Mouse (Mus musculus): ENCODE measurements around the gene Stk35. TPM values are rescaled to one million over a fixed set of nuclear protein-coding genes. Genes with fewer than 3 reads are reported as not detected.
"Not testable (repeated sequence)": the region's sequence is repeated elsewhere in the genome, so short reads cannot be mapped to it uniquely, and the experiment has no call there.

The Stk35 gene
- polyA plus RNA-seq, 1 experiment from 2014 or later: 13.7 TPM

GRCm38 (mm10) chr2:129845826-129846225, 45.5 kb downstream of the Stk35 start:
- ATAC-seq (ENCODE audit: low read depth) (no peak), DNase-seq (ENCODE audit: low spot score) (no peak)
- H3K36me3 ChIP-seq (ENCODE audit: control insufficient read depth, insufficient read depth, low read length): no peaks in the 10 kb centered on the region

GRCm38 (mm10) chr2:129846501-129846900, 46.2 kb downstream of the Stk35 start:
- Histone ChIP-seq H3K4me1 (ENCODE audit: control insufficient read depth, insufficient read depth, low read length) (no peaks in the 10 kb centered on the region), H3K27me3 (replicated peaks; ENCODE audit: control insufficient read depth, insufficient read depth, low read length) (no peaks in the 10 kb centered on the region), H3K9ac (ENCODE audit: low read depth, low read length) (no peak overlapping the region), H3K27ac (replicated peaks; ENCODE audit: low read depth, low read length) (no peak overlapping the region), H3K9me3 (ENCODE audit: control insufficient read depth, low read length) (no peaks in the 10 kb centered on the region), H3K36me3 (ENCODE audit: control insufficient read depth, insufficient read depth, low read length) (no peaks in the 10 kb centered on the region), H3K4me2 (ENCODE audit: low read depth, low read length) (no peak overlapping the region), H3K4me3 (ENCODE audit: low read depth, low read length) (no peak overlapping the region)
- ATAC-seq (ENCODE audit: low read depth): no peak
- 83% methylated on average over 2 of the region's 2 CpGs for WGBS
- DNase-seq (ENCODE audit: low spot score): no peak

More at GRCm38 (mm10) chr2:129845826-129846225, 45.5 kb downstream of the Stk35 start:
- 74% methylated on average over 3 of the region's 3 CpGs for WGBS
- Histone ChIP-seq H3K27me3 (replicated peaks; ENCODE audit: control insufficient read depth, insufficient read depth, low read length) (no peaks in the 10 kb centered on the region), H3K27ac (replicated peaks; ENCODE audit: low read depth, low read length) (no peak overlapping the region), H3K4me2 (ENCODE audit: low read depth, low read length) (no peak overlapping the region), H3K4me1 (ENCODE audit: control insufficient read depth, insufficient read depth, low read length) (no peaks in the 10 kb centered on the region), H3K4me3 (ENCODE audit: low read depth, low read length) (no peak overlapping the region), H3K9ac (ENCODE audit: low read depth, low read length) (no peak overlapping the region), H3K9me3 (ENCODE audit: control insufficient read depth, low read length) (no peaks in the 10 kb centered on the region)

- not testable (repeated sequence) for DNase-seq (ENCODE audit: low spot score); H3K4me1 ChIP-seq (ENCODE audit: control insufficient read depth, insufficient read depth, low read length); H3K27me3 ChIP-seq (replicated peaks; ENCODE audit: control insufficient read depth, insufficient read depth, low read length); H3K9ac ChIP-seq (ENCODE audit: low read depth, low read length); H3K27ac ChIP-seq (replicated peaks; ENCODE audit: low read depth, low read length); H3K36me3 ChIP-seq (ENCODE audit: control insufficient read depth, insufficient read depth, low read length); H3K9me3 ChIP-seq (ENCODE audit: control insufficient read depth, low read length); H3K4me2 ChIP-seq (ENCODE audit: low read depth, low read length); ATAC-seq (ENCODE audit: low read depth); H3K4me3 ChIP-seq (ENCODE audit: low read depth, low read length)
- WGBS: 89% methylated on average over 3 of the region's 3 CpGs
Observed at GRCm38 (mm10) chr2:129849078-129849477, 48.8 kb downstream of the Stk35 start.

GRCm38 (mm10) chr2:129851512-129851911, 51.2 kb downstream of the Stk35 start:
- H3K4me2 ChIP-seq (ENCODE audit: low read depth, low read length): no peak overlapping the region
- 64% methylated on average over 4 of the region's 4 CpGs for WGBS
- H3K27ac ChIP-seq (replicated peaks; ENCODE audit: low read depth, low read length): no peak overlapping the region
- ATAC-seq (ENCODE audit: low read depth): no peak
- H3K9ac ChIP-seq (ENCODE audit: low read depth, low read length): no peak overlapping the region
- H3K4me3 ChIP-seq (ENCODE audit: low read depth, low read length): no peak overlapping the region
- H3K9me3 ChIP-seq (ENCODE audit: control insufficient read depth, low read length): no peaks in the 10 kb centered on the region
- peak; percentile 27 for DNase-seq (ENCODE audit: low spot score)
- no peaks in the 10 kb centered on the region for H3K4me1 ChIP-seq (ENCODE audit: control insufficient read depth, insufficient read depth, low read length)
- no peaks in the 10 kb centered on the region for H3K27me3 ChIP-seq (replicated peaks; ENCODE audit: control insufficient read depth, insufficient read depth, low read length)
- no peaks in the 10 kb centered on the region for H3K36me3 ChIP-seq (ENCODE audit: control insufficient read depth, insufficient read depth, low read length)

- DNase-seq (ENCODE audit: low spot score) (no peak), ATAC-seq (ENCODE audit: low read depth) (no peak)
- H3K4me3 ChIP-seq (ENCODE audit: low read depth, low read length): no peak overlapping the region
- H3K4me1 ChIP-seq (ENCODE audit: control insufficient read depth, insufficient read depth, low read length): no peaks in the 10 kb centered on the region
- H3K9me3 ChIP-seq (ENCODE audit: control insufficient read depth, low read length): no peaks in the 10 kb centered on the region
- no peak overlapping the region for H3K27ac ChIP-seq (replicated peaks; ENCODE audit: low read depth, low read length)
- no peaks in the 10 kb centered on the region for H3K27me3 ChIP-seq (replicated peaks; ENCODE audit: control insufficient read depth, insufficient read depth, low read length)
- 81% methylated on average over 5 of the region's 5 CpGs for WGBS
- H3K4me2 ChIP-seq (ENCODE audit: low read depth, low read length): no peak overlapping the region
- H3K36me3 ChIP-seq (ENCODE audit: control insufficient read depth, insufficient read depth, low read length): no peaks in the 10 kb centered on the region
- no peak overlapping the region for H3K9ac ChIP-seq (ENCODE audit: low read depth, low read length)
Observed at GRCm38 (mm10) chr2:129863256-129863655, 62.9 kb downstream of the Stk35 start.

GRCm38 (mm10) chr2:129864958-129865357, 64.6 kb downstream of the Stk35 start:
- ATAC-seq (ENCODE audit: low read depth) (peak; percentile 47; the same call in 1 of the 2 replicates), DNase-seq (ENCODE audit: low spot score) (no peak)
- Histone ChIP-seq H3K27me3 (replicated peaks; ENCODE audit: control insufficient read depth, insufficient read depth, low read length) (no peaks in the 10 kb centered on the region), H3K4me1 (ENCODE audit: control insufficient read depth, insufficient read depth, low read length) (no peaks in the 10 kb centered on the region), H3K4me3 (ENCODE audit: low read depth, low read length) (no peak overlapping the region), H3K9ac (ENCODE audit: low read depth, low read length) (no peak overlapping the region), H3K27ac (replicated peaks; ENCODE audit: low read depth, low read length) (no peak overlapping the region), H3K4me2 (ENCODE audit: low read depth, low read length) (no peak overlapping the region), H3K9me3 (ENCODE audit: control insufficient read depth, low read length) (no peaks in the 10 kb centered on the region), H3K36me3 (ENCODE audit: control insufficient read depth, insufficient read depth, low read length) (no peaks in the 10 kb centered on the region)
- WGBS: 60% methylated on average over 3 of the region's 3 CpGs

- Histone ChIP-seq H3K9ac (ENCODE audit: low read depth, low read length) (no peak overlapping the region), H3K36me3 (ENCODE audit: control insufficient read depth, insufficient read depth, low read length) (no peaks in the 10 kb centered on the region), H3K4me2 (ENCODE audit: low read depth, low read length) (no peak overlapping the region), H3K27ac (replicated peaks; ENCODE audit: low read depth, low read length) (no peak overlapping the region), H3K4me3 (ENCODE audit: low read depth, low read length) (no peak overlapping the region), H3K9me3 (ENCODE audit: control insufficient read depth, low read length) (no peaks in the 10 kb centered on the region), H3K4me1 (ENCODE audit: control insufficient read depth, insufficient read depth, low read length) (no peaks in the 10 kb centered on the region), H3K27me3 (replicated peaks; ENCODE audit: control insufficient read depth, insufficient read depth, low read length) (no peaks in the 10 kb centered on the region)
- ATAC-seq (ENCODE audit: low read depth) (no peak), DNase-seq (ENCODE audit: low spot score) (no peak)
- 94% methylated on average over 5 of the region's 5 CpGs for WGBS
Observed at GRCm38 (mm10) chr2:129869151-129869550, 68.8 kb downstream of the Stk35 start.

- 86% methylated on average over 5 of the region's 5 CpGs for WGBS
Observed at GRCm38 (mm10) chr2:129871246-129871645, 70.9 kb downstream of the Stk35 start.

GRCm38 (mm10) chr2:129872071-129872470, 71.8 kb downstream of the Stk35 start:
- Histone ChIP-seq H3K36me3 (ENCODE audit: control insufficient read depth, insufficient read depth, low read length) (no peaks in the 10 kb centered on the region), H3K4me2 (ENCODE audit: low read depth, low read length) (no peak overlapping the region)
- no peak for ATAC-seq (ENCODE audit: low read depth)

More at GRCm38 (mm10) chr2:129871246-129871645, 70.9 kb downstream of the Stk35 start:
- H3K4me2 ChIP-seq (ENCODE audit: low read depth, low read length): no peak overlapping the region
- DNase-seq (ENCODE audit: low spot score): no peak
- H3K27me3 ChIP-seq (replicated peaks; ENCODE audit: control insufficient read depth, insufficient read depth, low read length): no peaks in the 10 kb centered on the region
- no peaks in the 10 kb centered on the region for H3K9me3 ChIP-seq (ENCODE audit: control insufficient read depth, low read length)
- H3K4me1 ChIP-seq (ENCODE audit: control insufficient read depth, insufficient read depth, low read length): no peaks in the 10 kb centered on the region
- no peak overlapping the region for H3K9ac ChIP-seq (ENCODE audit: low read depth, low read length)
- H3K36me3 ChIP-seq (ENCODE audit: control insufficient read depth, insufficient read depth, low read length): no peaks in the 10 kb centered on the region
- no peak overlapping the region for H3K27ac ChIP-seq (replicated peaks; ENCODE audit: low read depth, low read length)
- H3K4me3 ChIP-seq (ENCODE audit: low read depth, low read length): no peak overlapping the region
- no peak for ATAC-seq (ENCODE audit: low read depth)

More at GRCm38 (mm10) chr2:129872071-129872470, 71.8 kb downstream of the Stk35 start:
- Histone ChIP-seq H3K27me3 (replicated peaks; ENCODE audit: control insufficient read depth, insufficient read depth, low read length) (no peaks in the 10 kb centered on the region), H3K27ac (replicated peaks; ENCODE audit: low read depth, low read length) (no peak overlapping the region), H3K4me1 (ENCODE audit: control insufficient read depth, insufficient read depth, low read length) (no peaks in the 10 kb centered on the region), H3K4me3 (ENCODE audit: low read depth, low read length) (no peak overlapping the region), H3K9me3 (ENCODE audit: control insufficient read depth, low read length) (no peaks in the 10 kb centered on the region), H3K9ac (ENCODE audit: low read depth, low read length) (no peak overlapping the region)
- 79% methylated on average over 7 of the region's 7 CpGs for WGBS
- no peak for DNase-seq (ENCODE audit: low spot score)

All from embryonic facial prominence, embryonic 14.5 days (tissue).